Mouse (Mus musculus) left cerebral cortex, adult 2 months (tissue): ENCODE measurements around the gene Cdkn1a. TPM values are rescaled to one million over a fixed set of nuclear protein-coding genes. Genes with fewer than 3 reads are reported as not detected.

Experiments used
- DNase-seq, 2 experiments: peaks; one replicate each; pipeline ENCODE4 v3.0.0; 2021 to 2022; ENCODE audit warnings: low spot score in 2 of 2, mixed read lengths in 1 of 2; ENCODE audit errors: extremely low spot score in 1 of 2
- H3K27ac ChIP-seq: fragments of 200-600 bp; 2 replicates; pipeline ENCODE4 v1.8.1; 2022
- H3K4me3 ChIP-seq: fragments of 200-600 bp; 2 replicates; pipeline ENCODE4 v1.8.1; 2022
- CTCF ChIP-seq: fragments of 200-600 bp; IDR thresholded peaks from 2 replicates; pipeline ENCODE4 v1.8.1; 2022; ENCODE audit warnings: antibody characterized with exemption, mild to moderate bottlenecking, moderate library complexity
- intact Hi-C: fragments of 180-260 bp; cut with DNase I; formaldehyde crosslinking; loops from one replicate; pipeline ENCODE4 v1.15.1; 2025
- total RNA-seq, 2 experiments: library from RNA; stranded (reverse); gene quantifications; 2 replicates each; pipeline ENCODE4 v1.2.3; 2021

Gene Cdkn1a
- total RNA-seq, 2 experiments from 2014 or later = 40.6 to 64.4 TPM

- no peak overlapping the region for H3K4me3 ChIP-seq
- no peak overlapping the region for H3K27ac ChIP-seq
- TF ChIP-seq CTCF = no peak
- DNase-seq = no peak
- intact Hi-C loops = loop anchor here (1.0 to 5.0 kb wide), 3 partner anchors 46 to 198 kb away; no protein-coding TSS in a partner anchor
Observed at GRCm38 (mm10) chr17:29049508-29049889, 41.3 kb upstream of the Cdkn1a start.

- Histone ChIP-seq H3K4me3 (no peak overlapping the region), H3K27ac (no peak overlapping the region)
- DNase-seq = no peak
- intact Hi-C loops = loop anchor here (1.0 to 5.0 kb wide), 3 partner anchors 45 to 197 kb away; no protein-coding TSS in a partner anchor
- TF ChIP-seq CTCF = no peak
Observed at GRCm38 (mm10) chr17:29049923-29050322, 40.9 kb upstream of the Cdkn1a start.

- H3K4me3 ChIP-seq = no peak overlapping the region
- intact Hi-C loops = no loop called here
- DNase-seq = no peak
- no peak for TF ChIP-seq CTCF
- no peak overlapping the region for H3K27ac ChIP-seq
Observed at GRCm38 (mm10) chr17:29050791-29051190, 40.0 kb upstream of the Cdkn1a start.

GRCm38 (mm10) chr17:29053067-29053466 lies 37.7 kb upstream of the Cdkn1a start:
- intact Hi-C loops = no loop called here
- no peak for DNase-seq
- Histone ChIP-seq H3K4me3 (no peak overlapping the region), H3K27ac (no peak overlapping the region)
- TF ChIP-seq CTCF = no peak

GRCm38 (mm10) chr17:29053841-29054240 lies 36.9 kb upstream of the Cdkn1a start:
- no peak for DNase-seq
- intact Hi-C loops = no loop called here
- Histone ChIP-seq H3K27ac (no peak overlapping the region), H3K4me3 (no peak overlapping the region)
- TF ChIP-seq CTCF = no peak

- no peak for DNase-seq
- Histone ChIP-seq H3K27ac (no peak overlapping the region), H3K4me3 (no peak overlapping the region)
- intact Hi-C loops = no loop called here
- TF ChIP-seq CTCF = no peak
Observed at GRCm38 (mm10) chr17:29054429-29054828, 36.3 kb upstream of the Cdkn1a start.

- DNase-seq = no peak
- H3K27ac ChIP-seq = no peak overlapping the region
- intact Hi-C loops = no loop called here
- no peak overlapping the region for H3K4me3 ChIP-seq
- TF ChIP-seq CTCF = no peak
Observed at GRCm38 (mm10) chr17:29055586-29055985, 35.2 kb upstream of the Cdkn1a start.

- H3K27ac ChIP-seq = no peak overlapping the region
- intact Hi-C loops = no loop called here
- no peak for TF ChIP-seq CTCF
- no peak for DNase-seq
- H3K4me3 ChIP-seq = no peak overlapping the region
Observed at GRCm38 (mm10) chr17:29056207-29056606, 34.6 kb upstream of the Cdkn1a start.

- intact Hi-C loops = no loop called here
- peak in 1 of 2 experiments; percentile 44 for DNase-seq
- TF ChIP-seq CTCF = no peak
- Histone ChIP-seq H3K4me3 (no peak overlapping the region), H3K27ac (peak overlapping the region; percentile 65)
Observed at GRCm38 (mm10) chr17:29056699-29057151, 34.1 kb upstream of the Cdkn1a start.

GRCm38 (mm10) chr17:29057361-29057890 lies 33.4 kb upstream of the Cdkn1a start:
- intact Hi-C loops = no loop called here
- no peak for TF ChIP-seq CTCF

GRCm38 (mm10) chr17:29057961-29058360 lies 32.8 kb upstream of the Cdkn1a start:
- DNase-seq = no peak
- Histone ChIP-seq H3K4me3 (no peak overlapping the region), H3K27ac (peak overlapping the region; percentile 65)
- intact Hi-C loops = no loop called here
- no peak for TF ChIP-seq CTCF

More at GRCm38 (mm10) chr17:29057361-29057890, 33.4 kb upstream of the Cdkn1a start:
- Histone ChIP-seq H3K27ac (peak overlapping the region; percentile 65), H3K4me3 (no peak overlapping the region)
- DNase-seq = no peak

- intact Hi-C loops = no loop called here
- Histone ChIP-seq H3K4me3 (no peak overlapping the region), H3K27ac (no peak overlapping the region)
- no peak for TF ChIP-seq CTCF
- no peak for DNase-seq
Observed at GRCm38 (mm10) chr17:29058487-29058886, 32.3 kb upstream of the Cdkn1a start.

- DNase-seq = no peak
- TF ChIP-seq CTCF = no peak
- H3K27ac ChIP-seq = no peak overlapping the region
- no peak overlapping the region for H3K4me3 ChIP-seq
- intact Hi-C loops = no loop called here
Observed at GRCm38 (mm10) chr17:29059581-29059980, 31.2 kb upstream of the Cdkn1a start.
